8 mouse cellular contexts compared by ENCODE assay signal in genomic region chr16:50528677-50529510, GRCm38 (mm10).
DNase-seq lines count a peak whose midpoint lies in the region; ATAC-seq and TF ChIP-seq lines count a peak whose summit lies in the region.

No protein-coding gene starts in this region.

- peak overlapping the region; percentile 96 for H3K4me2 ChIP-seq in lung, embryonic 15.5 days

- H3K9me3 ChIP-seq in G1E (replicated peaks) = no peaks in the 10 kb centered on the region
- H3K9me3 ChIP-seq in lung, embryonic 15.5 days = no peaks in the 10 kb centered on the region

- DNase-seq in G1E (ENCODE audit: low spot score) = peak; percentile 2
- peak; percentile 58 to 64 for DNase-seq in cerebellum, adult 18-20 months
- peak; percentile 67 for DNase-seq in forelimb bud, embryonic 11.5 days (ENCODE audit: low read depth, low spot score)
- DNase-seq in layer of hippocampus, adult 9-10 months (ENCODE audit: low spot score) = peak; percentile 12
- DNase-seq in ovary, adult 18-20 months (ENCODE audit: low spot score) = peak; percentile 81
- DNase-seq in thymus, postnatal 0 days (ENCODE audit: low spot score) = peak; percentile 55

- H3K27ac ChIP-seq in lung, embryonic 15.5 days = peak overlapping the region; percentile 95

- peaks cover 24% of the 10 kb centered on the region for H3K27me3 ChIP-seq in G1E (ENCODE audit: insufficient read depth, low read length)
- H3K27me3 ChIP-seq in lung, embryonic 15.5 days = no peaks in the 10 kb centered on the region

- TF ChIP-seq CTCF in G1E (IDR thresholded peaks at IDR 0.05; ENCODE audit: low read depth, low read length) = no peak

- H3K36me3 ChIP-seq in G1E (replicated peaks) = no peaks in the 10 kb centered on the region
- H3K36me3 ChIP-seq in lung, embryonic 15.5 days = no peaks in the 10 kb centered on the region

- peaks cover 12% of the 10 kb centered on the region for H3K4me1 ChIP-seq in G1E (ENCODE audit: insufficient read depth, low read depth, low read length)
- H3K4me1 ChIP-seq in lung, embryonic 15.5 days = peaks cover 12% of the 10 kb centered on the region; the same call in 1 of the 2 replicates

- WGBS in lung, embryonic 15.5 days = under 1% methylated on average over 76 of the region's 81 CpGs

- no peak for ATAC-seq in G1E (ENCODE audit: extremely low read depth, insufficient number of reproducible peaks, low FRiP score, poor library complexity, severe bottlenecking)
- peak; percentile 12 to 47 for ATAC-seq in hematopoietic stem cell, adult 5-6 weeks (replicated peaks in 1 of 2; ENCODE audit: insufficient read depth in 1 of 2, low FRiP score in 2 of 2, low TSS enrichment in 1 of 2, low read depth in 1 of 2, poor library complexity in 2 of 2, severe bottlenecking in 2 of 2)
- peak; percentile 93 for ATAC-seq in lung, embryonic 15.5 days (ENCODE audit: borderline replicate concordance, extremely low read depth, low FRiP score, low TSS enrichment)

- peak overlapping the region; percentile 62; the same call in 1 of the 2 replicates for H3K4me3 ChIP-seq in G1E (ENCODE audit: low read depth, low read length)
- H3K4me3 ChIP-seq in lung, embryonic 15.5 days = peak overlapping the region; percentile 58

- H3K9ac ChIP-seq in lung, embryonic 15.5 days = peak overlapping the region; percentile 82

Comparison
In these comparisons a context has a peak if more than half of its experiments do, and no peak if none do; other contexts are left out.
1. DNase-seq: peak in every context shown above with its lines; median percentile 81 in ovary, adult 18-20 months; 67 in forelimb bud, embryonic 11.5 days; 61 in cerebellum, adult 18-20 months; 55 in thymus, postnatal 0 days; 12 in layer of hippocampus, adult 9-10 months; 2 in G1E.